Mouse (Mus musculus) heart, postnatal 0 days (tissue): ENCODE data around the gene Atp13a3. TPM values are rescaled to one million over a fixed set of nuclear protein-coding genes. Genes with fewer than 3 reads are reported as not detected.
A peak's percentile ranks its signal among the peaks of the same experiment; 100 is the strongest.

Source experiments
- ATAC-seq: fragments of 200-750 bp; cut with Nextera tagmentation; 2 replicates; pipeline ENCODE4 v1.8.0; 2017; ENCODE audit warnings: low read depth, moderate number of reproducible peaks, moderate library complexity; ENCODE audit not compliant: insufficient read depth
- DNase-seq: peaks from one replicate; pipeline ENCODE4 v3.0.0-alpha.2; 2016; ENCODE audit warnings: low spot score
- H3K27ac ChIP-seq: fragments of 300-500 bp; sonication (generic); 2 replicates; pipeline ENCODE4 v1.5.1; 2014; ENCODE audit warnings: low read depth, mild to moderate bottlenecking
- H3K27me3 ChIP-seq: fragments of 300-500 bp; sonication (generic); 2 replicates; pipeline ENCODE4 v1.6.1; 2014; ENCODE audit warnings: low read length, mixed read lengths; ENCODE audit not compliant: control insufficient read depth, insufficient read depth
- H3K36me3 ChIP-seq: fragments of 300-500 bp; sonication (generic); replicated peaks from 2 replicates; pipeline ENCODE4 v1.6.1; 2014; ENCODE audit warnings: low read length, mixed read lengths; ENCODE audit not compliant: control insufficient read depth, insufficient read depth
- H3K4me1 ChIP-seq: fragments of 300-500 bp; sonication (generic); 2 replicates; pipeline ENCODE4 v1.6.1; 2014; ENCODE audit warnings: antibody characterized with exemption; ENCODE audit not compliant: control insufficient read depth, insufficient read depth
- H3K4me2 ChIP-seq: fragments of 300-500 bp; sonication (generic); 2 replicates; pipeline ENCODE4 v1.6.1; 2014; ENCODE audit warnings: low read depth, mild to moderate bottlenecking, low read length, moderate library complexity
- H3K4me3 ChIP-seq: fragments of 300-500 bp; sonication (generic); 2 replicates; pipeline ENCODE4 v1.5.1; 2014; ENCODE audit warnings: low read depth, low read length
- H3K9ac ChIP-seq: fragments of 300-500 bp; sonication (generic); replicated peaks from 2 replicates; pipeline ENCODE4 v1.6.1; 2014; ENCODE audit warnings: low read depth, low read length, mixed read lengths
- H3K9me3 ChIP-seq: fragments of 300-500 bp; sonication (generic); replicated peaks from 2 replicates; pipeline ENCODE4 v1.6.1; 2016; ENCODE audit warnings: low read length; ENCODE audit not compliant: control insufficient read depth
- CTCF ChIP-seq: IDR thresholded peaks from 2 replicates; pipeline ENCODE4 v1.5.1; 2016; ENCODE audit warnings: antibody characterized with exemption, control low read depth, low read depth
- EP300 ChIP-seq: IDR thresholded peaks from 2 replicates; pipeline ENCODE4 v1.6.1; 2016; ENCODE audit warnings: antibody characterized with exemption, low read depth
- WGBS: fragments of 180-500 bp; shearing (Covaris S2); extraction: QIAGEN DNeasy Blood & Tissue Kit; methylation state at CpG from one replicate; pipeline ENCODE4 v1.1.7; 2014; 5-methylcytosine and 5-hydroxymethylcytosine counted together
- polyA plus RNA-seq: library from polyadenylated mRNA; unstranded; fragments of >200 nt; fragmentation: Nextera tagmentation; extraction: Ambion mirVana; gene quantifications from 2 replicates; pipeline ENCODE4 v1.2.1, GENCODE M21; 2015
- total RNA-seq: library from RNA; depleted of rRNA; stranded (reverse); fragments of >200 nt; gene quantifications from 2 replicates; pipeline ENCODE4 v1.2.3, GENCODE M21; 2014; ENCODE audit warnings: low replicate concordance; rRNA removed

The Atp13a3 gene
- total and polyA plus RNA-seq, 2 experiments from 2014 or later: 4.5 to 27.1 TPM

DNA sequence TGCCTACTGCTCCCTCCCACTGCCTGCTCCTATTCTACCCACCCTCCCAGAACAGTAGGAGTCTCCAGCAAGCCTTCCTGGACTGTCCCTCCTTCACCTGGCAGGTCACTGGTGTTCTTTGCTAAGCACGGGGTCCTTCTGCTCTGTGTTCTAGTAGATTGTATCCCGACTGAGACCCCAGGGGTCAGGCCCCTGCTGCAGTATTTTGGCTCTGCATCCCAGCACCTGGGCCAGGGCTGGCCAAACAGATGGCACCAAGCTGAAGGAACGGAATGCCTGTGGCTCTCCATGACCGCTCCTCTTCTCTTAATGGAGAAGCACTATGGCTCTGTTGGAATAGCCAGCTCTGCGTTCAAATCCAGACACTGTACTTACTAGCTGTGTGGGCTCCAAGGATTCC, 139.2 kb downstream of the Atp13a3 start:
- Histone ChIP-seq H3K27me3 (no peaks in the 10 kb centered on the region), H3K27ac (no peak overlapping the region), H3K4me1 (no peaks in the 10 kb centered on the region), H3K4me3 (no peak overlapping the region), H3K4me2 (no peak overlapping the region), H3K9me3 (no peaks in the 10 kb centered on the region), H3K36me3 (no peaks in the 10 kb centered on the region), H3K9ac (no peak overlapping the region)
- DNase-seq (no peak), ATAC-seq (no peak)
- 80% methylated on average over 5 of the region's 5 CpGs for WGBS
- no peak for TF ChIP-seq EP300
- TF ChIP-seq CTCF: no peak

DNA sequence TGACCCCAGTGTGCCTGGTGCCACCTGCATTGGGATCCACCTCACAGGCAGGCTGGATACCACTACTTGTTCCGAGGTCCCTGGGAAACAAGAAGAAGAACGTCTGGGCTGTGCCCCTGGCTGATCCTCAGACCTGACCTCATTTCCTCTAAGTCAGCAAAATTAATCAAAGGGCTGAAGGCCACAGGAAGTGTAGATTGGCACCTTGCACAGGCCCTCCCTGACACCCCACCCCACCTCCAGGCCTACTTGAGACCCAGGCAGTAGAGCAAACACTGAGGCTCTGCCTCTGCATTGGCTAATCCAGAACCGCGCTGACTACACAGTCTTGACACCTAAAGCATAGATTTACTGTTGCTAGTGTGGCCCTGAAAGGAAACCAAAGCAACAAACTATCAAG, 140.2 kb downstream of the Atp13a3 start:
- Histone ChIP-seq H3K4me3 (no peak overlapping the region), H3K9me3 (no peaks in the 10 kb centered on the region), H3K9ac (no peak overlapping the region), H3K27ac (no peak overlapping the region), H3K36me3 (no peaks in the 10 kb centered on the region), H3K27me3 (no peaks in the 10 kb centered on the region), H3K4me2 (no peak overlapping the region), H3K4me1 (no peaks in the 10 kb centered on the region)
- TF ChIP-seq EP300 (no peak), CTCF (no peak)
- DNase-seq (no peak), ATAC-seq (no peak)
- 73% methylated on average over 4 of the region's 4 CpGs for WGBS

DNA sequence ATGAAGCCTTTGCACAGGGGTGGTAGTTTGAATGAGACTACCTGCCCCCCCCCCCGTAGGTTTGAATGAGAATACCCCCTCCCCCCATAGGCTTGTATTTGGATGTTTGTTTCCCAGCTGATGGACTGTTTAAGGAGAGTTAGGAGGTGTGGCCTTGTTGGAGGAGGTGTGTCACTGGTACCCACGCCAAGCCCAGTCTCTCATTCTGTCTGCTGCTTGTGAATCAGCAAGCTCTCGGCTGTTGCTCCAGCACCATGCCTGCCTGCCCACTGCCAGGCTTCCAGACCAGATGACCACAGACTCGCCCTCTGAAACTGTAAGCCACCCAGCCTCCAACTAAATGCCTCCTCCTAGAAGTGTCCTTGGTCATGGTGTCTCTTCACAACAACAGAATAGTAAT, 142.6 kb downstream of the Atp13a3 start:
- H3K4me1 ChIP-seq: no peaks in the 10 kb centered on the region; the same call in 1 of the 2 replicates
- H3K4me2 ChIP-seq: no peak overlapping the region
- WGBS: 52% methylated on average over 4 of the region's 4 CpGs
- H3K9me3 ChIP-seq: no peaks in the 10 kb centered on the region
- TF ChIP-seq CTCF (no peak), EP300 (no peak)
- ATAC-seq (no peak), DNase-seq (no peak)
- H3K27ac ChIP-seq: no peak overlapping the region
- no peak overlapping the region for H3K4me3 ChIP-seq
- no peaks in the 10 kb centered on the region for H3K27me3 ChIP-seq
- no peaks in the 10 kb centered on the region for H3K36me3 ChIP-seq
- H3K9ac ChIP-seq: no peak overlapping the region

DNA sequence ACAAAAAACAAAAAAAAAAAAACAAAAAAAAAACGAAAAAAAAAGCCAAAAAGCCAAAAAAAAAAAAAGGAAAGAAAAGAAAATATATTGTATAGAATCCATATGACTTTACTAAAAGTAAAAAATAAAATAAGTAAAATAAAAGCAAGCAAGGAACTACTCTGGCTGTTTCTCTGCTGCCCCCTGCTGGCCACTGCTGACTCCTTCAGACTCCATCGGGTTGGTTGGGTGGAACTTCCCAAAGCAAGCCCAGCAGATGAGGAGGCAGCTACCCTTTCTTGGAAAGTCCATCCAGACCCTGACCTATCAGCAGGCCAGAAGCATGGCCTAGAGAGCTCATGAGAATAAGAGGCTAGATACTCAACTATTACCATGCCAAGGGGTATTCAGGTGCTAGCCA, 143.1 kb downstream of the Atp13a3 start:
- DNase-seq: peak; percentile 58
- Histone ChIP-seq H3K36me3 (no peaks in the 10 kb centered on the region), H3K9ac (no peak overlapping the region), H3K27me3 (no peaks in the 10 kb centered on the region), H3K4me2 (no peak overlapping the region), H3K9me3 (no peaks in the 10 kb centered on the region), H3K4me3 (no peak overlapping the region), H3K4me1 (no peaks in the 10 kb centered on the region; the same call in 1 of the 2 replicates), H3K27ac (no peak overlapping the region)
- no peak for ATAC-seq
- TF ChIP-seq EP300 (no peak), CTCF (peak; percentile 82)
- WGBS: 0% methylated on average over 2 of the region's 2 CpGs

Other genes starting within 250 kb of the Atp13a3 start
- gene Cpn2, start 138.5 kb downstream of the Atp13a3 start, total RNA-seq: 1.2 TPM in 1 of 2 replicates, not detected in the other
- 0.10 and 0.19 TPM in 2 replicates for gene Cpn2, start 138.5 kb downstream of the Atp13a3 start, polyA plus RNA-seq
- 0.04 TPM in 1 of 2 replicates, not detected in the other for gene Lrrc15, start 122.7 kb downstream of the Atp13a3 start, total RNA-seq
- 0.38 and 0.53 TPM in 2 replicates for gene Lrrc15, start 122.7 kb downstream of the Atp13a3 start, polyA plus RNA-seq
- 0.53 TPM in 1 of 2 replicates, not detected in the other for gene Gp5, start 95.2 kb downstream of the Atp13a3 start, total RNA-seq
- gene Gp5, start 95.2 kb downstream of the Atp13a3 start, polyA plus RNA-seq: 0.19 and 0.36 TPM in 2 replicates
- 31.1 and 33.5 TPM in 2 replicates for gene Tmem44, start 144.9 kb upstream of the Atp13a3 start, total RNA-seq
- 11.8 and 14.6 TPM in 2 replicates for gene Tmem44, start 144.9 kb upstream of the Atp13a3 start, polyA plus RNA-seq
- 11.6 and 15.8 TPM in 2 replicates for gene Lsg1, start 181.6 kb upstream of the Atp13a3 start, total RNA-seq
- gene Lsg1, start 181.6 kb upstream of the Atp13a3 start, polyA plus RNA-seq: 29.9 and 32.8 TPM in 2 replicates
- gene Fam43a, start 193.7 kb upstream of the Atp13a3 start, total RNA-seq: 40.6 and 46.0 TPM in 2 replicates
- gene Fam43a, start 193.7 kb upstream of the Atp13a3 start, polyA plus RNA-seq: 16.2 and 17.1 TPM in 2 replicates